Mouse (Mus musculus) liver, embryonic 11.5 days (tissue): ENCODE measurements at regions not wholly inside any gene's neighbourhood (a gene's known extent, or its start where the extent isn't known, plus 50 kb on each side); places are given as distances from the start of the nearest gene placed in this dataset.
"Not testable (repeated sequence)": the region's sequence is repeated elsewhere in the genome, so short reads cannot be mapped to it uniquely, and the experiment has no call there.

Source experiments
- ATAC-seq: fragments of 200-750 bp; cut with Nextera tagmentation; replicated peaks from 2 replicates; pipeline ENCODE4 v1.8.0; 2017; ENCODE audit warnings: moderate number of reproducible peaks, mild to moderate bottlenecking, moderate TSS enrichment, moderate library complexity; ENCODE audit not compliant: low FRiP score
- DNase-seq: peaks from one replicate; pipeline ENCODE4 v3.0.0-alpha.2; 2017; ENCODE audit warnings: low spot score
- H3K27ac ChIP-seq: fragments of 300-500 bp; sonication (generic); 2 replicates; pipeline ENCODE4 v1.5.1; 2014; ENCODE audit warnings: mild to moderate bottlenecking, low read depth, low read length, control low read depth
- H3K27me3 ChIP-seq: fragments of 300-500 bp; sonication (generic); replicated peaks from 2 replicates; pipeline ENCODE4 v1.6.1; 2014; ENCODE audit warnings: low read length, mixed read lengths; ENCODE audit not compliant: control insufficient read depth, insufficient read depth
- H3K36me3 ChIP-seq: fragments of 300-500 bp; sonication (generic); 2 replicates; pipeline ENCODE4 v1.6.1; 2014; ENCODE audit warnings: mild to moderate bottlenecking, low read length, moderate library complexity, mixed read lengths; ENCODE audit not compliant: control insufficient read depth, insufficient read depth
- H3K4me1 ChIP-seq: fragments of 300-500 bp; sonication (generic); replicated peaks from 2 replicates; pipeline ENCODE4 v1.6.1; 2014; ENCODE audit warnings: low read length, mixed read lengths; ENCODE audit not compliant: control insufficient read depth, insufficient read depth
- H3K4me2 ChIP-seq: fragments of 300-500 bp; sonication (generic); 2 replicates; pipeline ENCODE4 v1.6.1; 2014; ENCODE audit warnings: mild to moderate bottlenecking, control low read depth, moderate library complexity
- H3K4me3 ChIP-seq: fragments of 300-500 bp; sonication (generic); 2 replicates; pipeline ENCODE4 v1.5.1; 2014; ENCODE audit warnings: low read depth, low read length, control low read depth
- H3K9ac ChIP-seq: fragments of 300-500 bp; sonication (generic); 2 replicates; pipeline ENCODE4 v1.6.1; 2014; ENCODE audit warnings: low read depth, low read length, control low read depth
- H3K9me3 ChIP-seq: fragments of 300-500 bp; sonication (generic); 2 replicates; pipeline ENCODE4 v1.6.1; 2016; ENCODE audit warnings: low read length, inconsistent platforms, mixed read lengths; ENCODE audit not compliant: control insufficient read depth
- WGBS: fragments of 180-500 bp; shearing (Covaris S2); extraction: QIAGEN DNeasy Blood & Tissue Kit; methylation state at CpG from one replicate; pipeline ENCODE4 v1.1.7; 2014; 5-methylcytosine and 5-hydroxymethylcytosine counted together

- Histone ChIP-seq H3K4me1 (no peaks in the 10 kb centered on the region; the same call in 1 of the 2 replicates), H3K4me2 (no peak overlapping the region), H3K36me3 (no peaks in the 10 kb centered on the region), H3K27ac (no peak overlapping the region), H3K9ac (no peak overlapping the region), H3K27me3 (no peaks in the 10 kb centered on the region), H3K4me3 (no peak overlapping the region), H3K9me3 (no peaks in the 10 kb centered on the region)
- no peak for DNase-seq
- WGBS: 89% methylated on average over 1 of the region's 1 CpGs
- no peak for ATAC-seq
Observed at GRCm38 (mm10) chr16:30798536-30798935, 199.0 kb downstream of the Fam43a start.

- 55% methylated on average over 12 of the region's 12 CpGs for whole genome bisulfite sequencing
- no peaks in the 10 kb centered on the region for H3K27me3 ChIP-seq
- DNase-seq: peak; percentile 30
- no peak overlapping the region for H3K4me3 ChIP-seq
- ATAC-seq: no peak
- no peaks in the 10 kb centered on the region for H3K9me3 ChIP-seq
- no peaks in the 10 kb centered on the region for H3K36me3 ChIP-seq
- no peak overlapping the region for H3K27ac ChIP-seq
- no peaks in the 10 kb centered on the region; the same call in 1 of the 2 replicates for H3K4me1 ChIP-seq
- H3K4me2 ChIP-seq: no peak overlapping the region
- no peak overlapping the region for H3K9ac ChIP-seq
Observed at GRCm38 (mm10) chr16:30799699-30800483, 200.4 kb downstream of the Fam43a start.

- H3K4me1 ChIP-seq: no peaks in the 10 kb centered on the region
- ATAC-seq (no peak), DNase-seq (peak; percentile 18)
- no peak overlapping the region for H3K27ac ChIP-seq
- no peak overlapping the region for H3K4me2 ChIP-seq
- no peaks in the 10 kb centered on the region for H3K27me3 ChIP-seq
- no peaks in the 10 kb centered on the region for H3K9me3 ChIP-seq
- H3K36me3 ChIP-seq: no peaks in the 10 kb centered on the region
- WGBS: 68% methylated on average over 3 of the region's 3 CpGs
- no peak overlapping the region for H3K4me3 ChIP-seq
- no peak overlapping the region for H3K9ac ChIP-seq
Observed at GRCm38 (mm10) chr16:30804018-30804417, 204.5 kb downstream of the Fam43a start.

- not testable (repeated sequence) for H3K36me3 ChIP-seq, H3K4me1 ChIP-seq, H3K4me3 ChIP-seq, H3K9me3 ChIP-seq, H3K27me3 ChIP-seq, H3K4me2 ChIP-seq, H3K27ac ChIP-seq, H3K9ac ChIP-seq, ATAC-seq
- peak; percentile 10 for DNase-seq
- 84% methylated on average over 4 of the region's 4 CpGs for WGBS
Observed at GRCm38 (mm10) chr16:30806206-30806605, 206.7 kb downstream of the Fam43a start.

- no peaks in the 10 kb centered on the region for H3K36me3 ChIP-seq
- H3K27ac ChIP-seq: no peak overlapping the region
- WGBS: 40% methylated on average over 5 of the region's 5 CpGs
- H3K9ac ChIP-seq: no peak overlapping the region
- no peaks in the 10 kb centered on the region for H3K27me3 ChIP-seq
- no peak overlapping the region for H3K4me2 ChIP-seq
- DNase-seq: no peak
- peaks cover 2% of the 10 kb centered on the region; the same call in 1 of the 2 replicates for H3K4me1 ChIP-seq
- ATAC-seq: no peak
- no peaks in the 10 kb centered on the region for H3K9me3 ChIP-seq
- no peak overlapping the region for H3K4me3 ChIP-seq
Observed at GRCm38 (mm10) chr16:30818541-30819120, 219.1 kb downstream of the Fam43a start.

- no peak overlapping the region for H3K27ac ChIP-seq
- no peak overlapping the region for H3K4me3 ChIP-seq
- no peak overlapping the region for H3K4me2 ChIP-seq
- no peaks in the 10 kb centered on the region for H3K27me3 ChIP-seq
- DNase-seq (no peak), ATAC-seq (no peak)
- WGBS: 77% methylated on average over 4 of the region's 4 CpGs
- H3K9ac ChIP-seq: no peak overlapping the region
- no peaks in the 10 kb centered on the region for H3K36me3 ChIP-seq
- no peaks in the 10 kb centered on the region for H3K9me3 ChIP-seq
- peaks cover 2% of the 10 kb centered on the region; the same call in 1 of the 2 replicates for H3K4me1 ChIP-seq
Observed at GRCm38 (mm10) chr16:30819342-30819741, 219.8 kb downstream of the Fam43a start.

- no peak overlapping the region for H3K4me2 ChIP-seq
- H3K4me1 ChIP-seq: peaks cover 2% of the 10 kb centered on the region; the same call in 1 of the 2 replicates
- H3K9ac ChIP-seq: no peak overlapping the region
- H3K27ac ChIP-seq: no peak overlapping the region
- H3K9me3 ChIP-seq: no peaks in the 10 kb centered on the region
- H3K36me3 ChIP-seq: no peaks in the 10 kb centered on the region
- ATAC-seq (no peak), DNase-seq (no peak)
- H3K27me3 ChIP-seq: no peaks in the 10 kb centered on the region
- WGBS: 60% methylated on average over 3 of the region's 3 CpGs
- H3K4me3 ChIP-seq: no peak overlapping the region
Observed at GRCm38 (mm10) chr16:30820234-30820633, 220.7 kb downstream of the Fam43a start.

GRCm38 (mm10) chr16:30820761-30821160 lies 221.2 kb downstream of the Fam43a start:
- no peak for ATAC-seq
- WGBS: 73% methylated on average over 4 of the region's 4 CpGs
- Histone ChIP-seq H3K27me3 (no peaks in the 10 kb centered on the region), H3K9me3 (no peaks in the 10 kb centered on the region), H3K27ac (0 out of 2 replicates have a peak overlapping the region, but pooled peaks have one; percentile 34), H3K9ac (no peak overlapping the region), H3K4me2 (no peak overlapping the region; the same call in 1 of the 2 replicates), H3K36me3 (no peaks in the 10 kb centered on the region), H3K4me1 (peaks cover 2% of the 10 kb centered on the region; the same call in 1 of the 2 replicates), H3K4me3 (no peak overlapping the region)
- no peak for DNase-seq
